Mouse (Mus musculus) ES-Bruce4 (cell line): ENCODE measurements at regions not wholly inside any gene's neighbourhood (a gene's known extent, or its start where the extent isn't known, plus 50 kb on each side); places are given as distances from the start of the nearest gene placed in this dataset.

ENCODE experiments used
- CTCF ChIP-seq: IDR thresholded peaks from one replicate; pipeline ENCODE4 v1.8.1; 2011; ENCODE audit warnings: low read depth, low read length
- EP300 ChIP-seq: IDR thresholded peaks from 2 replicates; pipeline ENCODE4 v1.6.1; 2011; ENCODE audit warnings: low read depth, low read length; ENCODE audit not compliant: insufficient read depth
- POLR2A ChIP-seq: IDR thresholded peaks from one replicate; pipeline ENCODE4 v1.8.1; 2011; ENCODE audit warnings: low read length; ENCODE audit not compliant: insufficient read depth

DNA sequence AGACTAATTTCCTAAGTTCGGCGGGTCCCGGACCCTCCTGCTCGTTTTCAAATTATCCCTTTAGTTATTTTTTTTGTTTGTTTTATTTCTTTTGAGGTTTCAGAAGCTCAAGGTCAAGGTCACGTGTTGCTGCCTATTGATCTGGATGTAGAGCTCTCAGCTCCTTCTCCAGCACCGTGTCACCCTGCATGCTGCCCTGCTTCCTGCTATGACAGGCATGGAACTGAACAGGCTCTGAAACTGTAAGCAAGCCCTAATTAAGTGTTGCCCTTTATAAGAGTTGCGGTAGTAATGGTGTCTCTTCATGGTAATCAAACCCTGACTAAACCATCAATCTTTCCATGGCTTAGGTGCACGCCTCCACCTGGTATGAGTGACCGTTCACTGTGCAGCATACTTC is 319.2 kb downstream of the Mex3b start:
- TF ChIP-seq POLR2A (no peak), CTCF (no peak), EP300 (no peak)
